Comparison of ENCODE assay signal across 10 mouse cellular contexts in genomic region chr17:65768486-65768885, GRCm38 (mm10). TPM values are rescaled to one million over a fixed set of nuclear protein-coding genes. Genes with fewer than 3 reads are reported as not detected.
DNase-seq lines count a peak whose midpoint lies in the region; TF ChIP-seq lines count a peak whose summit lies in the region.
"Had no signal": no experiment of that assay in that cellular context is flagged by ENCODE, and none has a peak within 500 bp of the region (broad histone marks: within the 10 kb centered on the region; RNA-seq: fewer than 3 reads in every experiment).

No protein-coding gene starts in this region.

- no peak overlapping the region for H3ac ChIP-seq in myocyte (ENCODE audit: control insufficient read depth, insufficient read length)

- H3K79me2 ChIP-seq in myocyte (ENCODE audit: control insufficient read depth, insufficient read depth) = peaks cover 87% of the 10 kb centered on the region

- H3K4me2 ChIP-seq in myocyte (ENCODE audit: low read depth) = peak overlapping the region; percentile 31
- H3K4me2 ChIP-seq: heart, embryonic 13.5 days; liver, embryonic 15.5 days had no signal

- intact Hi-C loops in left cerebral cortex, postnatal 4 days (cut with DNase I) = no loop called here

- H3K27me3 ChIP-seq in myocyte (ENCODE audit: control insufficient read depth, insufficient read depth, insufficient read length) = no peaks in the 10 kb centered on the region
- H3K27me3 ChIP-seq: heart, embryonic 13.5 days had no signal

- no peak for TF ChIP-seq POLR2A in myocyte (IDR thresholded peaks at IDR 0.05; ENCODE audit: insufficient read length, low read depth)

- H3K36me3 ChIP-seq in myocyte (ENCODE audit: control insufficient read depth, insufficient read depth) = peaks cover 9% of the 10 kb centered on the region
- H3K36me3 ChIP-seq: heart, embryonic 13.5 days; liver, embryonic 15.5 days had no signal

- peak; percentile 59 for DNase-seq in left cerebral cortex, adult 11 months (ENCODE audit: low spot score)
- no peak for DNase-seq in left cerebral cortex, postnatal 4 days
- DNase-seq in frontal cortex, adult 2 months (ENCODE audit: extremely low spot score in 1 of 2, low spot score in 1 of 2) = peak; percentile 70 to 75
- DNase-seq in layer of hippocampus, adult 9-11 months = peak; percentile 71
- no peak for DNase-seq in thymus, postnatal 10 days (ENCODE audit: low spot score in 2 of 2)
- no peak for DNase-seq in urinary bladder, postnatal 14 days (ENCODE audit: low spot score)
- DNase-seq in spleen, adult 12 weeks (ENCODE audit: low spot score) = no peak

- no peak overlapping the region for H3K4me3 ChIP-seq in myocyte
- H3K4me3 ChIP-seq: heart, embryonic 13.5 days; liver, embryonic 15.5 days had no signal

TF ChIP-seq in myocyte, 11 proteins besides CTCF, POLR2A, EP300 and RAD21:
- TF ChIP-seq SRF (IDR thresholded peaks at IDR 0.05; ENCODE audit: control insufficient read depth, insufficient read length, low read depth) = no peak
- TF ChIP-seq MYOD1 (IDR thresholded peaks at IDR 0.05; ENCODE audit: control insufficient read depth in 1 of 3, insufficient read length in 2 of 3, low read depth in 2 of 3) = no peak
- TF ChIP-seq POLR2AphosphoS2 (IDR thresholded peaks at IDR 0.05; ENCODE audit: insufficient read length, low read depth) = no peak
- no peak for TF ChIP-seq MYOG (IDR thresholded peaks at IDR 0.05; ENCODE audit: control insufficient read depth in 1 of 3, insufficient read depth in 1 of 3, insufficient read length in 2 of 3, low read depth in 2 of 3)
- TF ChIP-seq CEBPB (IDR thresholded peaks at IDR 0.05; ENCODE audit: insufficient read depth, poor library complexity, severe bottlenecking) = no peak
- no peak for TF ChIP-seq MAX (IDR thresholded peaks at IDR 0.05; ENCODE audit: low read depth)

RNA-seq across cellular contexts. Expression of gene Rab31, which starts 4.1 kb away (rescaled TPM):
- total RNA-seq in left cerebral cortex, postnatal 4 days (2021) = 10 to 100 TPM; 83.1 to 96.3 TPM
- polyA plus RNA-seq in frontal cortex, adult 2 months (2012; rRNA removed) = 74.9 and 77.4 TPM in 2 replicates
- 60.7 TPM for polyA plus RNA-seq in myocyte (2012; fragmentation: generic; extraction: Trizol)

RNA-seq across cellular contexts. Expression of gene Ppp4r1, which starts 13.9 kb away (rescaled TPM):
- total RNA-seq in left cerebral cortex, postnatal 4 days (2021) = 10 to 100 TPM; 80.6 to 86.3 TPM
- polyA plus RNA-seq in frontal cortex, adult 2 months (2012; rRNA removed) = 72.2 and 73.3 TPM in 2 replicates
- 44.9 TPM for polyA plus RNA-seq in myocyte (2012; fragmentation: generic; extraction: Trizol)

Comparison
In these comparisons a context has a peak if more than half of its experiments do, and no peak if none do; other contexts are left out.
1. DNase-seq: peak in left cerebral cortex, adult 11 months (single experiment), frontal cortex, adult 2 months (2 of 2) and layer of hippocampus, adult 9-11 months (single experiment); none in left cerebral cortex, postnatal 4 days (single experiment), thymus, postnatal 10 days (0 of 2), urinary bladder, postnatal 14 days (single experiment) and spleen, adult 12 weeks (single experiment).